Mouse (Mus musculus): Measurements from ENCODE around the gene Gsta4.
"Not testable (repeated sequence)": the region's sequence is repeated elsewhere in the genome, so short reads cannot be mapped to it uniquely, and the experiment has no call there.

DNA sequence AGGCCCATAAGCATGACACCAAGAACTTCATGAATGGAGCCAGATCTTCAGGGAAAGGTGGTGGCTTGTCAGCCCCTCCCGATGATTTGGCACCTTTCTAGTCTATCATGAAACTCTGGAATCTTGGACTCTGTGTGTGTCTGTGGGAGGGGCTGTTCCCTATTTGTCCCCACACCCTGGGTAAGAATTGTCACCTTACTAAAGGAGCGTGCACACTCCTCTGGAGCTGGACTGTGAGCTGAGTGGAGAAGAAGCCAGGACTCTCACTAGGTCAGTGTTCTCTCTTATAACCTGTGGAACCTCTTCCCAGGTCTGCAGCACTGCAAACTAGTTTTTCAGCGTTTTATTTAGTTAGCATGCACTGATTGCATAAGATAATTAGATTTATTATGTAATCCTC is 47.9 kb downstream of the Gsta4 start, which contains the start of gene Gsta1:
- not testable (repeated sequence) for TF ChIP-seq GATA1, TAL1 (IDR thresholded peaks at IDR 0.05; ENCODE audit: low read length)
